Mouse (Mus musculus) MEL-GATA-1-ER (cell line): ENCODE results near the gene Ins1.

ENCODE experiments used
- DNase-seq: peaks from one replicate; pipeline ENCODE4 v3.0.0-alpha.2; 2012; ENCODE audit warnings: low read depth; ENCODE audit errors: extremely low read depth

Gene Ins1

GRCm38 (mm10) chr19:52263997-52264396 is at the start of gene Ins1:
TSS of gene Ins1 (plus strand) at chr19:52264297.
- DNase-seq, result no peak
